Mouse (Mus musculus) adrenal gland, adult (tissue): ENCODE data around the gene Rims4.

Experiments used
- DNase-seq, 2 experiments: peaks; one replicate each; pipeline ENCODE4 v3.0.0; 2022 to 2023; ENCODE audit warnings: low spot score in 1 of 2; ENCODE audit not compliant: inconsistent age in 2 of 2

The Rims4 gene

DNA sequence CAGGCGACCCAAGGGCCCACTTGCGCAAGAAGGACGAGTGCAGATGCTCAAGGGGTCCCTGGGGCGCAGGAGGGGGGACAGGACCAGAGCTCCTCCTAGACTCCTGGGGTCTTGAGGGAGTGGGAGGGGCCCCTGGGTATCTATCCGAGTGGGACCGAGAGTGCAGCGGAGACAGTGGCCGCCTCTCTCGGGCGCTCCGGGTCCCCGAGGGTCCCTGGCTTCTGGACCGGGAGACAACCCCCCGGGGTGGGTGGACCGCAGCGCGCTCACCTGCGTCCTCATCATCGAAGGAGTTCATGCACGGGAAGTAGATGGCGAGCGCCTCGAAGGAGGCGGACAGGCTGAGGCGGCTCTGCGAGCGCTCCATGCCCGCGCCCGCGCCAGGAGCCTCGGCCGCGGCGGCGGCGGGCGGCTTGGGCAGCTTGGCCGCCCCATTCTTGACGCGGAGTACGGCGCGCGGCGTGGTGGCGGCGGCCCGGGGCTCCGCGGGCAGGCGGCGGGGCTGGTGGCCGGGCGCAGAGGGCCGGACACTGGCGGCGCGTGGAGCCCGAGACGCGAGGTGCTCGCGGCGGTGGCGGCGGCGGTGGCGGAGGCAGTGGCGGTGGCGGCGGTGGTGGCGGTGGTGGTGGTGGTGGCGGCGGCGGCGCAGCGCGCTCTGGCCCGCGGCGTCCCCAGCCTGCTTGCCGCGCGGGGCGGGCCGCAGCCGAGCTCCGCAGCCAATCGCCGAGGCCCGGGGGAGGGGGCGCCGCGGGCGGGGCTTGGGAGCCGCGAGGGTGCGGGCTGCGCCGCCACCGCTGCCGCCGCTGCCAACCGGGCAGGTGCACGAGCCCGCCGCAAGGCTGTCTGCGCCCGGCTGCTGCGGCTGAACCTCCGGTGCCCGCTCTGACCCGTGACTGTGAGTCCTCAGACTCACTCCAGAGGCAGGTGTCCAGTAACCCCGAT lies at the start of gene Rims4:
TSS of gene Rims4 (minus strand) at position 367 of the 942 bp plus-strand sequence.
- DNase-seq: peak; percentile 85 to 92

DNA sequence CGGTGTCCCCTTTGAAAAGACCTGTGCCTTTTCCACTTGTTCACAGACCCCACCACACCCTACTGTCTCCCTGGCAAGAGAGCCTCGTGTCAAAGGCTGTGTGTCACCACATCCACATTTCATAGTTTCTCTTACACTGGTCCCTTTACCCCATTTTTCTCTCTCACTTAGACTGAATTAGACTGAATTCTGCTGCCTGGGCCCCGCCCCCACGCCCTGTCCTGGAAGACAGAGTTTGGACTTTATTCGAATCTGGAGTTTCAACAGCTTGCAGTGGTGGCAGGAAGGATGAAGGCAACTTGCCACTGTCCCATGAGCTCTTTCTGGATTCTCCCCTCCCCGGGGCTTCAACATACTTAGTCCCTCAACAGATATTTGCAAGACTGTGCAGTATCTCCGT lies 47.2 kb upstream of the Rims4 start:
- DNase-seq: no peak

- DNase-seq: peak; percentile 78 to 90
Observed at GRCm38 (mm10) chr2:163964606-163965560, 46.4 kb upstream of the Rims4 start.

- DNase-seq: no peak
Observed at GRCm38 (mm10) chr2:163953622-163954310, 35.3 kb upstream of the Rims4 start.

GRCm38 (mm10) chr2:163951770-163952169 lies 33.3 kb upstream of the Rims4 start:
- peak; percentile 79 to 94 for DNase-seq

- DNase-seq: no peak
Observed at GRCm38 (mm10) chr2:163947976-163948375, 29.5 kb upstream of the Rims4 start.

GRCm38 (mm10) chr2:163946221-163946620 lies 27.7 kb upstream of the Rims4 start:
- peak; percentile 91 to 95 for DNase-seq

GRCm38 (mm10) chr2:163944511-163944910 lies 26.0 kb upstream of the Rims4 start:
- DNase-seq: peak; percentile 63 to 90

DNA sequence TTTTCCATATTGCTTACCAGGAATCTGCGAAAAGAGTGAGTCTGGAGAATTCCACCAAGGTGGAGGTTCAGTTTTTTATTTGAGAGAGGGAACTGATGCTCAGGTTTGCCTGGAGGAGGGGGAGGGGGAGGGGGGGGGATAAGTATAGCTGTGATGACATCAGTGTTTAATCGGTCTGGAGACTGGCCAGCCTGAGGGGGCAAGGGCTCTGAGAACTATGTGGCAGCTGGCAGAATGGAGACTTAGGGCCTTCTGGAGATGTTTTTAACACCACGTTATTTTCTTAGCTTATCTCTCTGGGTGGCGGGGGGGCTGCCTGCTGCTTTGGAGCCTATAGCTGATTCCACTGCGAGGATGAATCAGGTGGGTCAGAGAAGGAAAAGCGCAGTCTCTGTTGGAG lies 24.6 kb upstream of the Rims4 start:
- DNase-seq: no peak

- DNase-seq: peak; percentile 91 to 96
Observed at GRCm38 (mm10) chr2:163939522-163939921, 21.0 kb upstream of the Rims4 start.

DNA sequence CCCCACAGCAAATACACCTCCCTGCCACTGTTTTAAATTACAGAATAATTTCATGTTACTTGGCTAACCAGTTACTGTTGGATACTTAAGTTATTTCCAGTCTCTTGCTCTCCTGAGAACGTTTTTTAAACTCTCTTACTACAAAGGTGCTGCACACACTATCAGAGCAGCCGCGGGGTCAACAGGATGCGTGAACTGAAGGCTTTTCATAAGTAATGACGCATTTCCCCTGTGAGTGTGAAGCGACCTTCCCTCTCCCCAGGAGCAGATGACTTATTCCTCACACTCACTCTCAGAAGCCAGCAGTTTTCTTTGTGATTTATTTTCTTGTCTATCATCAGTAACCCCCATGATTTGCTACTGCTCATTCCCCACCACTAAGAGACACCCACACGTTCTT lies 13.7 kb upstream of the Rims4 start:
- peak in 1 of 2 experiments; percentile 64 for DNase-seq

- DNase-seq: no peak
Observed at GRCm38 (mm10) chr2:163928464-163929200, 10.1 kb upstream of the Rims4 start.

GRCm38 (mm10) chr2:163925044-163925443 lies 6.6 kb upstream of the Rims4 start:
- no peak for DNase-seq

DNA sequence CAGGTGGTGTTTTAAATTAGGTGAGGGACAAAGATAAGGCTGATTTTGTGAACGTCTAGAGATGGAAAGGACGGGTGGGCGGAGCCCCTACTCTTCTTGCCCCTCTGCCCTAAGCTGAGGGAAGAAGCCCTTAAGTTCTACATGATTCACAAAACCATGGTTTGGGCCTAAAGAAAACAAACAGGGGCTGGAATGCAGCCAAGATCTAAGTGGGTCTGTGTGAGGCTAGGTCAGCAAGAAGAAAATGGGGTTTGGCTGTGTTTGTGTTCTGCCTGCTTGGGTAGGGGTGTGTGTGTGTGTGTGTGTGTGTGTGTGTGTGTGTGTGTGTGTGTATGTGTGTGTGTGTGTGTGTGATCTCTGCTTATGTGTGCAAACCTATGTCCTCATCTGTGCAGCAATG lies 6.0 kb upstream of the Rims4 start:
- peak in 1 of 2 experiments; percentile 34 for DNase-seq

GRCm38 (mm10) chr2:163923113-163923512 lies 4.6 kb upstream of the Rims4 start:
- DNase-seq: peak in 1 of 2 experiments; percentile 63

GRCm38 (mm10) chr2:163919581-163919980 lies 1.1 kb upstream of the Rims4 start:
- DNase-seq: no peak

GRCm38 (mm10) chr2:163916703-163917102 lies 1.8 kb downstream of the Rims4 start:
- peak; percentile 19 to 63 for DNase-seq

GRCm38 (mm10) chr2:163915294-163915791 lies 3.1 kb downstream of the Rims4 start:
- DNase-seq: peak; percentile 79 to 94

- peak in 1 of 2 experiments; percentile 58 for DNase-seq
Observed at GRCm38 (mm10) chr2:163914107-163914506, 4.4 kb downstream of the Rims4 start.

GRCm38 (mm10) chr2:163913704-163914103 lies 4.8 kb downstream of the Rims4 start:
- DNase-seq: peak in 1 of 2 experiments; percentile 64
